Mouse (Mus musculus) forebrain, postnatal 0 days (tissue): ENCODE results near the gene Opa3. TPM values are rescaled to one million over a fixed set of nuclear protein-coding genes. Genes with fewer than 3 reads are reported as not detected.

Experiments
- ATAC-seq: fragments of 200-750 bp; cut with Nextera tagmentation; 2 replicates; pipeline ENCODE4 v1.8.0; 2017; ENCODE audit warnings: mild to moderate bottlenecking, moderate library complexity
- DNase-seq: peaks from one replicate; pipeline ENCODE4 v3.0.0-alpha.2; 2015
- H3K27ac ChIP-seq: fragments of 300-500 bp; sonication (generic); 2 replicates; pipeline ENCODE4 v1.5.1; 2014; ENCODE audit warnings: low read depth, mild to moderate bottlenecking, antibody characterized with exemption, low read length, moderate library complexity, mixed read lengths
- H3K27me3 ChIP-seq: fragments of 300-500 bp; sonication (generic); 2 replicates; pipeline ENCODE4 v1.6.1; 2014; ENCODE audit warnings: mild to moderate bottlenecking, low read length, mixed read lengths; ENCODE audit not compliant: insufficient read depth
- H3K36me3 ChIP-seq: fragments of 300-500 bp; sonication (generic); 2 replicates; pipeline ENCODE4 v1.6.1; 2014; ENCODE audit warnings: mild to moderate bottlenecking, moderate library complexity; ENCODE audit not compliant: insufficient read depth
- H3K4me1 ChIP-seq: fragments of 300-500 bp; sonication (generic); 2 replicates; pipeline ENCODE4 v1.6.1; 2014; ENCODE audit warnings: antibody characterized with exemption; ENCODE audit not compliant: insufficient read depth
- H3K4me2 ChIP-seq: fragments of 300-500 bp; sonication (generic); 2 replicates; pipeline ENCODE4 v1.6.1; 2014; ENCODE audit warnings: low read depth, mild to moderate bottlenecking, moderate library complexity
- H3K4me3 ChIP-seq: fragments of 300-500 bp; sonication (generic); 2 replicates; pipeline ENCODE4 v1.5.1; 2014; ENCODE audit warnings: low read depth, low read length, mixed read lengths
- H3K9ac ChIP-seq: fragments of 300-500 bp; sonication (generic); 2 replicates; pipeline ENCODE4 v1.6.1; 2014; ENCODE audit warnings: mild to moderate bottlenecking
- H3K9me3 ChIP-seq: fragments of 300-500 bp; sonication (generic); 2 replicates; pipeline ENCODE4 v1.6.1; 2016; ENCODE audit warnings: low read length
- CTCF ChIP-seq: sonication (generic); IDR thresholded peaks from 2 replicates; pipeline ENCODE4 v1.5.1; 2016; ENCODE audit warnings: antibody characterized with exemption, control low read depth, low read depth
- WGBS: fragments of 180-500 bp; shearing (Covaris S2); extraction: QIAGEN DNeasy Blood & Tissue Kit; methylation state at CpG from one replicate; pipeline ENCODE4 v1.1.7; 2014; 5-methylcytosine and 5-hydroxymethylcytosine counted together
- polyA plus RNA-seq: library from polyadenylated mRNA; unstranded; fragments of >200 nt; fragmentation: Nextera tagmentation; extraction: Ambion mirVana; gene quantifications from 2 replicates; pipeline ENCODE4 v1.2.1, GENCODE M21; 2015
- total RNA-seq: library from RNA; depleted of rRNA; stranded (reverse); fragments of >200 nt; gene quantifications from 2 replicates; pipeline ENCODE4 v1.2.3, GENCODE M21; 2014; rRNA removed

The Opa3 gene
- 32.2 and 34.4 TPM in 2 replicates for total RNA-seq
- 35.1 and 35.8 TPM in 2 replicates for polyA plus RNA-seq

DNA sequence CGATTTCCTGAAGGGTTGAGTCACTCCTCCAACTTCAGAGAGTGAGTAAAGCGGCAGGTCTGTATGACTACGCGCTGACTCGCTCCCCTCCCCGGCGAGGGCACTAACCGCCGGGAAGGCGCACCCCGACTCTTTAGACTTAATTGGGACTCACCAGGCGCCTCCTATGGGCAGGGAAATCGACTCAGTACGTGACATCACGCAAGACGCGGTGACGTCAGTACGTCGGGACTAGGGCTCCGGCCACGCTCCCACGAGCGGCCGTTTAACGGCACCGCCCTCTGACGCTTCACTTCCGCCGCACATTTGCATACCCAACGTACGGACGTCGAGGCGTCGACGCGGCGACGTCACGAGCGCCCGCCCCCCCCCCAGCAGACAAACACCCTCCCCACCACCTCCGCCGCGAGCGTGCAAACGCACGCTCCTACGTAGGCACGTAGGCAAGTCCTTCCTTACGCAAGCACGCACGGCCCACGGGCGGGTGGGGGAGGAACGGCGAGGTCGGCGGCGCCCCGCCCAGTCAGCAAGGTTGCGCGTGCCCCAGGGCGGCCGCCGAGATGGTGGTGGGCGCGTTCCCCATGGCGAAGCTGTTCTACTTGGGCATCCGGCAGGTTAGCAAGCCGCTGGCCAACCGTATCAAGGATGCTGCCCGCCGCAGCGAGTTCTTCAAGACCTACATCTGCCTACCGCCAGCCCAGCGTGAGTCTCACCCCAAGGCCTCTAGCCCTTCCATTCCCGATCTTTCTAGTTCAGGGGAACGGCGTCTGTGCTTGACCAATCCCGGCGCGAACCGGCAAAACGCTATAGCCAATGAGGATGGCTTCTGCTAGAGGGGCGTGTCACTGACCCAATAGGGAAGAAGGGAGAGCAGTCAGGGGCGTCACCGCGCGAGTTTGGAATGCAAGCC is at the start of gene Opa3:
Opa3 (plus strand) TSS at position 452 of the 910 bp plus-strand sequence.
- peak within 1 kb of the TSS; percentile 99 for H3K27ac ChIP-seq
- H3K9me3 ChIP-seq = no peaks in the 10 kb centered on the region
- 1% methylated on average over 80 of the region's 91 CpGs for WGBS
- peak within 1 kb of the TSS; percentile 76 for H3K9ac ChIP-seq
- H3K4me1 ChIP-seq = peaks cover 12% of the 10 kb centered on the region
- no peaks in the 10 kb centered on the region for H3K36me3 ChIP-seq
- H3K4me3 ChIP-seq = peak within 1 kb of the TSS; percentile 68
- DNase-seq = peak; percentile 100
- TF ChIP-seq CTCF = peak; percentile 80
- peak within 1 kb of the TSS; percentile 89 for H3K4me2 ChIP-seq
- H3K27me3 ChIP-seq = no peaks in the 10 kb centered on the region
- peak; percentile 94 for ATAC-seq

GRCm38 (mm10) chr7:19178443-19179092 is 49.6 kb upstream of the Opa3 start:
- Histone ChIP-seq H3K4me3 (peak overlapping the region; percentile 70), H3K27me3 (peaks cover 5% of the 10 kb centered on the region; the same call in 1 of the 2 replicates), H3K9ac (peak overlapping the region; percentile 39; the same call in 1 of the 2 replicates), H3K4me1 (peaks cover 7% of the 10 kb centered on the region; the same call in 1 of the 2 replicates), H3K9me3 (no peaks in the 10 kb centered on the region), H3K27ac (no peak overlapping the region), H3K36me3 (peaks cover 19% of the 10 kb centered on the region), H3K4me2 (peak overlapping the region; percentile 56)
- TF ChIP-seq CTCF = peak; percentile 89
- ATAC-seq (no peak), DNase-seq (peak; percentile 86)
- WGBS = 8% methylated on average over 27 of the region's 27 CpGs

DNA sequence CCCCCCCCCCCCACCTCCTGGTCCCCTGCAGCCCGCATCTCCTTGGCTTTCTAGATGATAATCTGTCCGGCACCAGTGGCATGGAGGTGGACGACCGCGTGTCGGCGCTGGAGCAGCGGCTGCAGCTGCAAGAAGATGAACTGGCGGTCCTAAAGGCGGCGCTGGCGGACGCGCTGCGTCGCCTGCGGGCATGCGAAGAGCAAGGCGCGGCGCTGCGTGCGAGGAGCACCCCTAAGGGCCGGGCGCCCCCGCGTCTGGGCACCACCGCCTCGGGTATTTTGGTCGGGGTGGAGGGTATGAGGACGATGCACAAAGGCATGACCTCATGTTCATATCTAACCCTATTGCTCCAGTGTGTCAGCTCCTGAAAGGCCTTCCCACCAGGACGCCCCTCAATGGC is 49.0 kb upstream of the Opa3 start:
- no peaks in the 10 kb centered on the region for H3K9me3 ChIP-seq
- no peak overlapping the region for H3K27ac ChIP-seq
- H3K4me2 ChIP-seq = peak overlapping the region; percentile 56
- 7% methylated on average over 28 of the region's 32 CpGs for WGBS
- H3K9ac ChIP-seq = peak overlapping the region; percentile 39
- H3K4me3 ChIP-seq = peak overlapping the region; percentile 70
- peaks cover 24% of the 10 kb centered on the region for H3K36me3 ChIP-seq
- H3K27me3 ChIP-seq = peaks cover 5% of the 10 kb centered on the region; the same call in 1 of the 2 replicates
- peak; percentile 75 for DNase-seq
- peaks cover 7% of the 10 kb centered on the region; the same call in 1 of the 2 replicates for H3K4me1 ChIP-seq
- peak; percentile 82 for TF ChIP-seq CTCF
- ATAC-seq = no peak

DNA sequence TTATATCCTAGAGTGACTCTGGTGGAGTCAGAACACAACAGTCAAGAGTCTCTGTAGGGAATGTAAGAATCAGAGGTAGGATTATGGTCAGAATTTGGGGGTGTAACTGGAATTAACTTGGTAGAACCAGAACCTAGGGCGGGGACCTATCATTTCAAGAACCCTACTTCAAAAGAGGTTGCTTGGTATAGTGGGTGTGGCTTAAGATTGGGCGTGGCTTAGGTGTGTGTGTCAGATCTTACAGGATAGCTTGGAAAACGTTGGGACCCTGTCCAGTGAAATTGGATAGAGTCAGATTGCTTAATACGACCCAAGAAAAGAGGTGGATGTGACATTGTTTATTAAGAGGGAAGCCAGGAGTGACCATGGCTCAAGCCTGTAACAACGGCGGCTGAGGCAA is 48.2 kb upstream of the Opa3 start:
- Histone ChIP-seq H3K4me2 (peak overlapping the region; percentile 56), H3K4me3 (peak overlapping the region; percentile 70; the same call in 1 of the 2 replicates), H3K4me1 (peaks cover 7% of the 10 kb centered on the region; the same call in 1 of the 2 replicates), H3K9me3 (no peaks in the 10 kb centered on the region), H3K27me3 (peaks cover 5% of the 10 kb centered on the region; the same call in 1 of the 2 replicates), H3K9ac (peak overlapping the region; percentile 39; the same call in 1 of the 2 replicates), H3K27ac (no peak overlapping the region), H3K36me3 (peaks cover 24% of the 10 kb centered on the region)
- WGBS = 48% methylated on average over 6 of the region's 6 CpGs
- ATAC-seq (no peak), DNase-seq (no peak)
- no peak for TF ChIP-seq CTCF

DNA sequence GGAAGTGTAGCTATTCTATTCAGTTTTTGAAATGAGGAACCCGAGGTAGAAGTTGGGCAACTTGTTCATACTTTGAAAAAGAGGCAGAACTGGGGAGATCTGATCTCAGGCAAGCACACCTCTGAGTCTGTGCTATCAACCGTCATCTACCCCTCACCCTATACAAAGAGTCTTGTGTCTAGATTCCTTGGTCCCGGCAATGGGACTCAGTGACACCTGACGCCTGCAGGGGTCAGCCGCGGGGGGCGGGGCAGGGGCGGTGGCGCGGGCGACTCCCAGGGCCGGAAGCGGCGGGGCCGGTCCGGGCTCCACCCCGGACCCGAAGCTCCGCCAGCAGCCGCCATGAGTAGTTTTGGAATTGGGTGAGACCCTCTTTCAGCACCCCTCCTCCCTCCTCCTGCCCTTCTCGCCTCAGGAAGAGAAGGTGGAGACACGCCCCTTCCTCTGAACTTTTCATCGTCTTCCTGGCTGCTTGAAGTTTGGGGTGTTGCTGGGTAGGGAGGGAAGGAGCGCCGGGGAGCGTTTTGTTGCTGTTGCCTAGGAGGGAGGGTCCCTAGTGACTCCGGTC is 47.2 kb upstream of the Opa3 start:
- H3K36me3 ChIP-seq = peaks cover 31% of the 10 kb centered on the region
- no peak for TF ChIP-seq CTCF
- H3K27me3 ChIP-seq = peaks cover 5% of the 10 kb centered on the region; the same call in 1 of the 2 replicates
- H3K9me3 ChIP-seq = no peaks in the 10 kb centered on the region
- peak overlapping the region; percentile 0; the same call in 1 of the 2 replicates for H3K4me3 ChIP-seq
- H3K27ac ChIP-seq = no peak overlapping the region
- no peak overlapping the region for H3K9ac ChIP-seq
- DNase-seq = no peak
- 5% methylated on average over 25 of the region's 27 CpGs for WGBS
- H3K4me2 ChIP-seq = peak overlapping the region; percentile 20
- peaks cover 7% of the 10 kb centered on the region; the same call in 1 of the 2 replicates for H3K4me1 ChIP-seq
- no peak for ATAC-seq

GRCm38 (mm10) chr7:19184250-19184649 is 43.9 kb upstream of the Opa3 start:
- 38% methylated on average over 2 of the region's 2 CpGs for WGBS

More at GRCm38 (mm10) chr7:19184250-19184649, 43.9 kb upstream of the Opa3 start:
- Histone ChIP-seq H3K9ac (no peak overlapping the region), H3K27ac (no peak overlapping the region), H3K27me3 (no peaks in the 10 kb centered on the region), H3K4me3 (no peak overlapping the region), H3K9me3 (no peaks in the 10 kb centered on the region), H3K4me1 (peaks cover 2% of the 10 kb centered on the region; the same call in 1 of the 2 replicates), H3K36me3 (peaks cover 48% of the 10 kb centered on the region), H3K4me2 (no peak overlapping the region)
- no peak for TF ChIP-seq CTCF
- ATAC-seq = no peak
- no peak for DNase-seq
